Mouse (Mus musculus) MEL (cell line): Measurements from ENCODE around the gene Baz1a. TPM values are rescaled to one million over a fixed set of nuclear protein-coding genes. Genes with fewer than 3 reads are reported as not detected.

ENCODE experiments used
- DNase-seq: peaks from one replicate; pipeline ENCODE4 v3.0.0; 2011; ENCODE audit warnings: low read depth, low spot score
- H3K27ac ChIP-seq: 2 replicates; pipeline ENCODE4 v1.5.1; 2012; ENCODE audit warnings: low read depth, mild to moderate bottlenecking, control low read depth, low read length, moderate library complexity; ENCODE audit not compliant: control insufficient read depth
- H3K27me3 ChIP-seq, 2 experiments: fragments of 150-350 bp in 1 of 2; sonication (generic) in 1 of 2; 2 replicates each; pipeline ENCODE4 v1.6.1; 2012; ENCODE audit warnings: low read length in 2 of 2, mild to moderate bottlenecking in 2 of 2, improper control_type of control experiment in 1 of 2, moderate library complexity in 1 of 2; ENCODE audit not compliant: insufficient read depth in 2 of 2, control insufficient read depth in 1 of 2
- H3K36me3 ChIP-seq, 2 experiments: 2 replicates each; pipeline ENCODE4 v1.6.1; 2012 to 2014; ENCODE audit warnings: low read length in 2 of 2, improper control_type of control experiment in 1 of 2, inconsistent platforms in 1 of 2, mild to moderate bottlenecking in 1 of 2; ENCODE audit not compliant: insufficient read depth in 2 of 2, control insufficient read depth in 1 of 2
- H3K4me1 ChIP-seq, 2 experiments: fragments of 150-350 bp in 1 of 2; sonication (generic) in 1 of 2; 2 replicates each; pipeline ENCODE4 v1.6.1; 2012; ENCODE audit warnings: low read length in 2 of 2, improper control_type of control experiment in 1 of 2, mild to moderate bottlenecking in 1 of 2; ENCODE audit not compliant: insufficient read depth in 2 of 2, control insufficient read depth in 1 of 2
- H3K4me3 ChIP-seq, 2 experiments: fragments of 150-350 bp in 1 of 2; sonication (generic) in 1 of 2; 2 replicates each; pipeline ENCODE4 v1.5.1; 2012; ENCODE audit warnings: low read depth in 2 of 2, low read length in 2 of 2, mild to moderate bottlenecking in 2 of 2, moderate library complexity in 2 of 2, control low read depth in 1 of 2, improper control_type of control experiment in 1 of 2; ENCODE audit not compliant: control insufficient read depth in 1 of 2, insufficient read depth in 1 of 2
- H3K79me2 ChIP-seq: 2 replicates; pipeline ENCODE4 v1.6.1; 2012; ENCODE audit warnings: mild to moderate bottlenecking, low read length, moderate library complexity; ENCODE audit not compliant: control insufficient read depth, poor library complexity, insufficient read depth
- H3K9ac ChIP-seq: 2 replicates; pipeline ENCODE4 v1.6.1; 2012; ENCODE audit warnings: low read depth, mild to moderate bottlenecking, control low read depth, low read length, moderate library complexity; ENCODE audit not compliant: control insufficient read depth, poor library complexity, severe bottlenecking
- H3K9me3 ChIP-seq: fragments of 150-350 bp; sonication (generic); replicated peaks from 2 replicates; pipeline ENCODE4 v1.6.1; 2012; ENCODE audit warnings: mild to moderate bottlenecking, low read length, improper control_type of control experiment, moderate library complexity; ENCODE audit not compliant: insufficient read depth
- BHLHE40 ChIP-seq: IDR thresholded peaks from 2 replicates; pipeline ENCODE4 v1.6.1; 2012; ENCODE audit warnings: low read depth, mild to moderate bottlenecking, inconsistent platforms, low read length, improper control_type of control experiment, borderline replicate concordance
- CHD1 ChIP-seq: IDR thresholded peaks from 2 replicates; pipeline ENCODE4 v1.6.1; 2012; ENCODE audit warnings: low read depth, mild to moderate bottlenecking, inconsistent platforms, low read length, improper control_type of control experiment
- EP300 ChIP-seq, 2 experiments: IDR thresholded peaks; 2 replicates each; pipeline ENCODE4 v1.6.1; 2011; ENCODE audit warnings: improper control_type of control experiment in 2 of 2, low read length in 2 of 2, low read depth in 1 of 2, mild to moderate bottlenecking in 1 of 2
- ETS1 ChIP-seq: IDR thresholded peaks from 2 replicates; pipeline ENCODE4 v1.6.1; 2012; ENCODE audit warnings: low read depth, mild to moderate bottlenecking, inconsistent platforms, low read length, improper control_type of control experiment, moderate library complexity
- GABPA ChIP-seq: IDR thresholded peaks from 2 replicates; pipeline ENCODE4 v1.6.1; 2012; ENCODE audit warnings: low read depth, mild to moderate bottlenecking, inconsistent platforms, low read length, improper control_type of control experiment, moderate library complexity
- GATA1 ChIP-seq: IDR thresholded peaks from 2 replicates; pipeline ENCODE4 v1.6.1; 2011; ENCODE audit warnings: low read depth, low read length, improper control_type of control experiment
- HCFC1 ChIP-seq: IDR thresholded peaks from 2 replicates; pipeline ENCODE4 v1.6.1; 2012; ENCODE audit warnings: low read depth, mild to moderate bottlenecking, inconsistent platforms, low read length, improper control_type of control experiment, moderate library complexity
- MAFK ChIP-seq: IDR thresholded peaks from 2 replicates; pipeline ENCODE4 v1.6.1; 2011; ENCODE audit warnings: low read depth, mild to moderate bottlenecking, low read length, improper control_type of control experiment, borderline replicate concordance
- MAZ ChIP-seq: IDR thresholded peaks from 2 replicates; pipeline ENCODE4 v1.6.1; 2012; ENCODE audit warnings: low read depth, mild to moderate bottlenecking, inconsistent platforms, low read length, improper control_type of control experiment
- MEF2A ChIP-seq: IDR thresholded peaks from 2 replicates; pipeline ENCODE4 v1.6.1; 2014; ENCODE audit warnings: low read depth, mild to moderate bottlenecking, inconsistent platforms, low read length, improper control_type of control experiment; ENCODE audit not compliant: poor library complexity, insufficient replicate concordance, severe bottlenecking; ENCODE audit errors: extremely low read depth
- MXI1 ChIP-seq: IDR thresholded peaks from 2 replicates; pipeline ENCODE4 v1.6.1; 2011; ENCODE audit warnings: mild to moderate bottlenecking, low read depth, low read length, improper control_type of control experiment
- MYB ChIP-seq: IDR thresholded peaks from 2 replicates; pipeline ENCODE4 v1.6.1; 2011; ENCODE audit warnings: mild to moderate bottlenecking, low read depth, low read length, improper control_type of control experiment
- NELFE ChIP-seq: IDR thresholded peaks from 2 replicates; pipeline ENCODE4 v1.6.1; 2011; ENCODE audit warnings: low read depth, low read length, improper control_type of control experiment
- NRF1 ChIP-seq: IDR thresholded peaks from 2 replicates; pipeline ENCODE4 v1.6.1; 2014; ENCODE audit warnings: low read depth, mild to moderate bottlenecking, inconsistent platforms, low read length, improper control_type of control experiment, moderate library complexity; ENCODE audit not compliant: poor library complexity, insufficient read depth, severe bottlenecking
- POLR2A ChIP-seq, 2 experiments: IDR thresholded peaks; 2 replicates each; pipeline ENCODE4 v1.6.1; 2011 to 2012; ENCODE audit warnings: low read length in 2 of 2, mild to moderate bottlenecking in 2 of 2, control low read depth in 1 of 2, improper control_type of control experiment in 1 of 2, low read depth in 1 of 2, moderate library complexity in 1 of 2; ENCODE audit not compliant: control insufficient read depth in 1 of 2, insufficient read depth in 1 of 2, poor library complexity in 1 of 2
- POLR2AphosphoS2 ChIP-seq: IDR thresholded peaks from 2 replicates; pipeline ENCODE4 v1.6.1; 2011; ENCODE audit warnings: low read length, improper control_type of control experiment
- POLR2AphosphoS5 ChIP-seq: IDR thresholded peaks from 2 replicates; pipeline ENCODE4 v1.6.1; 2012; ENCODE audit warnings: low read depth, borderline replicate concordance, mild to moderate bottlenecking, inconsistent platforms, low read length, moderate library complexity, mixed read lengths
- SMC3 ChIP-seq: IDR thresholded peaks from 2 replicates; pipeline ENCODE4 v1.6.1; 2011; ENCODE audit warnings: low read depth, low read length, improper control_type of control experiment
- TCF12 ChIP-seq: IDR thresholded peaks from 2 replicates; pipeline ENCODE4 v1.6.1; 2014; ENCODE audit warnings: low read depth, mild to moderate bottlenecking, inconsistent platforms, low read length, improper control_type of control experiment, moderate library complexity
- USF1 ChIP-seq: IDR thresholded peaks from 2 replicates; pipeline ENCODE4 v1.6.1; 2014; ENCODE audit warnings: low read depth, mild to moderate bottlenecking, inconsistent platforms, low read length, improper control_type of control experiment, moderate library complexity
- ZMIZ1 ChIP-seq: IDR thresholded peaks from 2 replicates; pipeline ENCODE4 v1.6.1; 2012; ENCODE audit warnings: low read depth, mild to moderate bottlenecking, inconsistent platforms, low read length, improper control_type of control experiment, moderate library complexity
- ZNF384 ChIP-seq: IDR thresholded peaks from 2 replicates; pipeline ENCODE4 v1.6.1; 2012; ENCODE audit warnings: low read depth, mild to moderate bottlenecking, inconsistent platforms, low read length, improper control_type of control experiment
- polyA plus RNA-seq, 2 experiments: library from polyadenylated mRNA; stranded (reverse) in 1 of 2; unstranded in 1 of 2; fragments of >175 nt in 1 of 2; fragments of >200 nt in 1 of 2; gene quantifications; 2 replicates each; pipeline versions ENCODE4 v1.2.1 to v1.2.4; 2012; ENCODE audit warnings: low replicate concordance in 2 of 2, low read depth in 1 of 2; ENCODE audit not compliant: insufficient read length in 2 of 2, insufficient read depth in 1 of 2, missing spikeins in 1 of 2
- total RNA-seq: library from RNA; depleted of rRNA; stranded (reverse); fragments of 300-350 nt; gene quantifications from 2 replicates; pipeline ENCODE4 v1.2.3, GENCODE M21; 2012

Gene Baz1a
- total and polyA plus RNA-seq, 3 experiments = 39.8 to 203 (median 46.0) TPM

- DNase-seq = no peak
- Histone ChIP-seq H3K4me3 (no peak overlapping the region), H3K9ac (no peak overlapping the region), H3K27ac (no peak overlapping the region), H3K79me2 (peaks cover 2% of the 10 kb centered on the region; the same call in 1 of the 2 replicates), H3K36me3 (peaks cover 0 to 9% of the 10 kb centered on the region in 2 experiments; a peak in 2 of 4 replicates), H3K4me1 (peaks cover 5 to 16% of the 10 kb centered on the region in 2 experiments), H3K27me3 (no peaks in the 10 kb centered on the region), H3K9me3 (no peaks in the 10 kb centered on the region)
- TF ChIP-seq HCFC1 (no peak), ZNF384 (0 out of 2 replicates have a peak, but pooled peaks have one; percentile 26)
Measured at GRCm38 (mm10) chr12:54996979-54997474, 17.1 kb downstream of the Baz1a start.

GRCm38 (mm10) chr12:54995965-54996364, 18.2 kb downstream of the Baz1a start:
- TF ChIP-seq MAZ = no peak
- no peak for TF ChIP-seq CHD1
- no peak for TF ChIP-seq MAFK
- TF ChIP-seq GABPA = no peak
- no peak for TF ChIP-seq NELFE
- TF ChIP-seq ZMIZ1 = no peak
- TF ChIP-seq POLR2AphosphoS5 = no peak
- no peak for TF ChIP-seq GATA1
- no peak for TF ChIP-seq MYB
- no peak for TF ChIP-seq SMC3
- no peak for TF ChIP-seq NRF1
- TF ChIP-seq TCF12 = no peak
- TF ChIP-seq USF1 = no peak
- TF ChIP-seq POLR2AphosphoS2 = no peak
- no peak for TF ChIP-seq MXI1
- TF ChIP-seq POLR2A (IDR thresholded peaks at IDR 0.05; ENCODE audit: control insufficient read depth in 1 of 2, insufficient read depth in 1 of 2, low read depth in 1 of 2, low read length in 2 of 2, poor library complexity in 1 of 2) = no peak
- no peak for TF ChIP-seq BHLHE40
- no peak for TF ChIP-seq MEF2A
- TF ChIP-seq EP300 (IDR thresholded peaks at IDR 0.05; ENCODE audit: low read depth in 1 of 2, low read length in 2 of 2) = no peak
- no peak for TF ChIP-seq ETS1
- H3K36me3 ChIP-seq = peaks cover 0 to 9% of the 10 kb centered on the region in 2 experiments; a peak in 2 of 4 replicates
- H3K27ac ChIP-seq = no peak overlapping the region
- DNase-seq = no peak
- peaks cover 5 to 13% of the 10 kb centered on the region in 2 experiments for H3K4me1 ChIP-seq
- no peak overlapping the region for H3K9ac ChIP-seq
- H3K79me2 ChIP-seq = peaks cover 2% of the 10 kb centered on the region; the same call in 1 of the 2 replicates
- H3K27me3 ChIP-seq = no peaks in the 10 kb centered on the region
- H3K9me3 ChIP-seq = no peaks in the 10 kb centered on the region
- H3K4me3 ChIP-seq = no peak overlapping the region
